Mouse (Mus musculus) c-Kit-positive CD71-negative TER-119-negative erythroid progenitor cells, embryonic 14.5 days (primary cell): ENCODE data around the gene Fam19a2.

ENCODE experiments used
- DNase-seq: peaks from one replicate; pipeline ENCODE4 v3.0.0-alpha.2; 2013; ENCODE audit warnings: low read depth

Fam19a2 gene

DNA sequence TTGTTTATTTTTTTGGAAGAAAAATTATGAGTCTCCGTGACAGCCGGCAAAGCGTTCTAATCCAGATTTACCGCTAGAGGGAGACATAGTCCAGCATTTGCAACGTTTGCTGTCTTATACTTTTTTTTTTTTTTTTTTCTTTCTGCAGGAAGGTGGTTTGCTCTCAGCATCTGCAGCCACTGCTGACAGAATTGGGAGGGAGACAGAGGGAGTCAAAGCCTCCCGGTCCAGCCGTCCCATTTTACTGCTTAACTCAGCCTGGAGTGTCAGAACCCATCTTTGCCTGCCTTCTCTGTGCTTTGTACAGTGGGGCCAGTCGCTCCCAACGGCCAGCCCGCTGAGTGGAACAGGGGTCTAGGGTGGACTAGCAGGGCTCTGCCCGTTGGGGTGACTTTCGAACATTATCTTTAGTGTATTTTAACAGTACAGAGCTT lies at the start of gene Fam19a2:
Fam19a2 (plus strand) TSS at position 121 of the 434 bp plus-strand sequence.
- DNase-seq: peak; percentile 60

DNA sequence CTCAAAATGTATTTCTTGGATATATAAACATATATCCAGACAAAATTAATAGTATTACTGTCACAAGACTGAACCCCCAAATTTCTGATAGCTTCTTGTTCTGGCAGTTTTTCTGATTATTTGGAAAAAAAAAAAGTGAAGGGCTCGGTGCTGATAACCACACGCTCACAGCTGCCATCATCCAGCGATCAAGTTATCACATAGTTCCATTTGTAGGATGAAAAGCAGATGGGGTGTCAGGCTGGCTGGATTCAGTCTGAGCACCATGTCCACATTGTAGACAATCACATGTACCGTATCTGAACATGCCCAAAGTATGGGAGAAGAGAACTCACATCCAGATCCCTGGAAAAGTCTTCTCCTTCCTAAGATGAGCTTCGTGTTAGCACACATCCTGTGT lies 41.0 kb upstream of the Fam19a2 start:
- DNase-seq: no peak

DNA sequence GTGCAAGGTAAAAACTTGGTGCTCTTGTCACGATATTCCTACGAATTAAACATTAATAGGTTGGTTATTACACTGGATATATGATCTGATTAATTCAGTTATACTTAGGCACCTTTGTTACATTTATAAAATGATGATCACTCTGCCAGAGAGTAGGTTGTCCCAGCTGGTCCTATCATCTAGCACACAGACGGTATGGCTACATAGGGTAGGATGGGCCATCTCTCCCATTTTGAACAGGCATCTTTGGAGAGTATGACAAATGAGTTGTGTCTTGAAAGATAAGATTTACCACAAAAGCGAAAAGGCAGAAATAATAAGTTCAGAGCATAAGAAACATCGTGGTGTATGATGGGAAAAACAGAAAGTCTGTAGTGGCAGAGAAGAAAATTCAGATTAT lies 34.4 kb upstream of the Fam19a2 start:
- no peak for DNase-seq

DNA sequence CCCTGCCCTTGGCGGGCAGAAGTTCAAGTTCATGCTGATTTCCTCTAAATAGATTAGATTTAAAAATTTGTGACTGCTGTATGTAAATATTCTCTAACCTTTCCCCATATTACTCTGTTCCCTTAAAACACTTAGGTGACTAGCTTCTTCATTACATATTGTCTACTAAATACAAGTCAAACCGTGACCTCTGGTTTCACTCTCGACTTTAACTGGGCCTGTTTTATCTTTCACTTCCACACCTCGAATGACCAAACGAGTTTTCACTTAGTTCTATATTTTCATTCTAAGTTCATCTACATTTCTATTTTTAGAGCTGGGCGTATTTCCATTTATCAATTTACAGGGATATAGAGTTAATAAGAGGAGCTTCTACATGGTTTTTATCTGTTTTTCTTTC lies 15.7 kb upstream of the Fam19a2 start:
- DNase-seq: no peak

DNA sequence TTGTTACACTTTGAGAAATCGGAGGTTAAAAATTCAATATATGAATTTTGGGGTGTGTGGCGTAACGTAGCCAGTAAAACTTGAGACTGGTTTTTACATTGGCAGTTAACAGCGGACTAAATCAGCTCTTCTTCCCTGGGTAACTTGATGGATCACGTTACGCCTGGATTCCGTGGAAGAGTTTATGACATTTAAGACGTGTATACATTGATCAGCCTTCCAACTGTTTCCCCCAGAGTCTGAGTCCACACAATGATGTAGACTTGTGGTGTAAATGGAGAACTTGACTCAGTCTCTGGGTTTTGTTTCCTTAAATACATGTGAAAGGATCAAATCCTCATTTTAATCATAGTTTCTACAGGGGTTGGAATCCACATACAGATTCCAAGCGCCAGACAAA lies 11.9 kb upstream of the Fam19a2 start:
- DNase-seq: no peak

DNA sequence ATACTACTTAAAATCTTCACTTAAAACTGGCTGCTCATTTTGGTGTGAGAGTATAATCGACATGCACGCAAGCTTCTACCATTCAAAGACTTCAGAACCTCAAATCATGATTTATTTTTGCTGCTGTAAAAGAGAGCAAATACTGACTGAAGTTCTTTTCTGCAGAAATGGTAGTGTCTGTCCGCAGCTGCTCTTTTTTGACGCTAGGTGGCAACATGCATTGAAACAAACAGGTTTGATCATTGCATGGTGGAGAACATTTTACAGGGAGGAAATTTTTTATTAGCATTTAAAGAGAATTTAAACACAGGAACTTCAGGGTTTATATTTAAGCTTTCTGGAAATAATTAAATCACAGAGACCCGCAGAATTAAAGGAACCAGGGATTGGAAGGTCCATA lies 9.5 kb upstream of the Fam19a2 start:
- DNase-seq: no peak

DNA sequence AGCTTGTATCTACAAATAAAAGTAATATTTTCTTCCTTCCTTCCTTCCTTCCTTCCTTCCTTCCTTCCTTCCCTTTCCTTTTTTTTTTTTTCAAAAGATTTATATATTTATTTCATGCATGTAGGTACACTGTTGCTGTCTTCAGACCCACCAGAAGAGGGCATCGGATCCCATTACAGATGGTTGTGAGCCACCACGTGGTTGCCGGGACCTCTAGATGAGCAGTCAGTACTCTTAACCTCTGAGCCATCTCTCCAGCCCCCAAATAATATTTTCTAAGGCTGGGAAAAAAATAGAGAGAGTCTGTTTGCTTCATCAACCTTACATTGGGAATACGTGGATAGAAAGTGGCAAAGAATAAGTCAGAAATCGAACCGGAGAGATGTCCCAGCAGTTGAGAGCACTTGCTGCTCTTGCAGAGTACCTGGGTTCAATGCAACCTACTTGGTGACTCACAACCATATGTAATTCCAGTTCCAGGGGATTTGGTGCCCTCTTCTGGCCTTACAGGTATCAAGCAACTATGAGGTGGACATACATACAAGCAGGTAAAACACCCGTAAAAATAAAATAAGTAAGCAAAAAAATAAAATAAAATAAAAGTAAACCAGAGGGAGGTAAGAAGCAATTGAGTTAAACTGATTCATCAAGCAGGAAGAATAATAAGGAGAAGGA lies 8.0 kb upstream of the Fam19a2 start:
- no peak for DNase-seq

DNA sequence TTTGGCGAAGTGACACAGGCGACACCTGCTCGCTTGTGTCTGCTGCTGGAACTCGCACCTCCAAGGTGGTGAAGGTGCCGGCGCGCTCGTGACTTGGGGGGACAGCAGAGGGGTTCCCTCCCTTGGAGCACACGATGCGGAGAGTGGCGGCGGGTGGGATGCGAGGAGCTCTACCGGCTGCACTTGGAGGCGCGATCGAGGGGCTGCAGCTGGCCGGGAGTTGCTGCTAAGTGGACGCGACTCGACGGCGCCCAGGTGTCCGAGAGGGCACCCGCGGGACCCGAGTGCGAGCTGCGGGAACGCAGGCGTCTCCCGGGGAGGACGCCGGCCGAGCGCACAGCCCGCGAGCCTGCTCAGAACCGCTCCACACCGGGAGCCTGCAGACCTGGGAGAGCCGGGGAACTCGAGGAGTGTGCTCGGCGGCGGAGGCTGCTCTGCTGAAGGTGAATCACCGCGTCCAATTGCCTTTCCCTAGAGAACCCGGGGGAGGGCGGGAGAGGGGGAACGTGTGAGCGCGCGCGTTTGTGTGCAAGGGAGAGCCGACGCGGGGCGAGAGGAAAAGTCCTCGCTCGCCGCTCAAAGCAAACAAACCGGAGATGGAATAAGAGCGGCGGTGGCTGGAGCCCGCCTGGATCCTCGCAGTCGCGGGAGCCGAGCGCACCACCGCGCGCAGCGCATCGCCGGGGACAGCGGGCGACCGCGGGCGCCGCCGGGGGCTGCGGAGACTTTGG lies 830 bp downstream of the Fam19a2 start:
- DNase-seq: no peak

DNA sequence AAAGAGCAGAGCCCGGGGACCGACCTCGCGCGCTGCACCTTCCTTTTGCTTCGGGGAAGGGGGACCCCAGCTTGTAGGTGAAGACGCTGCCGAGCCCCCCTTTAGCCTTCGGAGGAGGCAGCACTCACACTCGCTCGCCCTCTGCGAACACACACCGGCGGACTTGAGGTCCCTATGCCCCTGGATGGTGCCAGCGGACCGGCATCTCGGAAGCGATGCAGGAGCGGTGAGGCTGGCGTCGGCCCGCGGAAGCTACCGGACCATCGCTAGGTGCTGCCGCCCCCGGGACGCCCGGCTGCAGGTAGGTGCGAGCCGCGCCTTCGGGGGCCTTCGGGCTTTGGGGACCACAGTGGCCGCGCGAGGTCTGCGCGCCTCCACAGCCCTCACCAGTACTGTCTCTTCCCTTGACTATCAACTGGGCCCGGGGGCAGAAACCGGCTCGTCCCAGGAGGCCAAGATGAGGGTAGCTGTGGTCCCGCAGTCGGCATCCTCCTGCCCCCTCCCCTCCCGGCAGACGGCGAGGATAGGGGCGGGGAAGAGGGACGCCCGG lies 1.5 kb downstream of the Fam19a2 start:
- no peak for DNase-seq

DNA sequence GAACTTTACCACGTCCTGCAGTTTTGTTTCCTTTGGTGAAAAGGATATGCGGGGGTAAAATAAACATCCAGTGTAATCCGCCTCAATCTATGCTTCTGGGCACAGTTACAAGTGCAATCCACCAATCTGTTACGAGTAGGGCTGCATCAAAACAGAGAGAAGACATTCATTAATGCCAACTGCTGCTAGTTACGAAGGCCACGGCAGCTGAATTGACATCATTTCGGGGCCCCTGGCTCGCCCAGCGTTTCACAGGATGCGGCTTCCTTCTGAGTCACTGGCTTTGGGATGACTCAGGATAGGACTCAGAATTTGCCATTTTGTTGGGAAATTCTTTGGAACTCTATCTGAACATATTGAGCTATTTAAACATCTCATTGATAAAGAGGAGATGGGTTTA lies 4.8 kb downstream of the Fam19a2 start:
- no peak for DNase-seq

DNA sequence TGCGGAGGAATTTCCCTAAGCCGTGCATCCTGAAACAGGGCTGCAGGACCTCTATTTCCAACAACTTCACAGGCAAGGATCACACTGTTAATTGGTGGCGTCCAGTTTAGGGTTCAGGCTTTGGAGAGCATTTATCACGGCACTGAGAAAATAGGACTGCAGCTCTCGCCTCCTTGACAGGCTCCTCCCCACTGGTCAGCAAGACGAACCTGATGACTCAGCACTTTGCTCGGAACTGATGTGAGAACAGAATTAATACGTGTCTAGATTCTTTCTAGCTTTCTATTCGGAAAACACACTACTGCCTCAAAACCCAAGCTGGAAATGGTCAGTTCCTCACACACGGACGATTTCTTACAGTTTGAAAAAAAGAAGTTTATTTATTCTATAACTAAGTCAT lies 10.8 kb downstream of the Fam19a2 start:
- DNase-seq: no peak

DNA sequence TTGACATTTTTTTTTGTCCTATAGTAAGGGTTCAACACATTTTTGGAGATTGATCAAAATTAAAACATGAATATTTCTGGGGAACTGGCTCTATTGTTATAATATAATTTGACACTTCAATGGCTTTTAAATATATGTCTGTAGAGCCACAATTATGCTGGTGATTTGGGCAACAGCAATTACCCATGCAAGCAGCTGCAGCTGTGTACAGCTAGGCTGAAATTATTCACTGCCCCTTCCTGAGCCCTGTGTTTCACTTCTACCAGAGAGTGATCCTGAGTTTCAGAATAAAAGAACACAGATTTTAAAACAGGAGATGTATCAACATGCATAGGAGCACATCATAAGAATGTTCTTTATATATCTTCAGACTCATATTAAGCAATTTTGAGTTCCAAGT lies 43.5 kb downstream of the Fam19a2 start:
- no peak for DNase-seq

DNA sequence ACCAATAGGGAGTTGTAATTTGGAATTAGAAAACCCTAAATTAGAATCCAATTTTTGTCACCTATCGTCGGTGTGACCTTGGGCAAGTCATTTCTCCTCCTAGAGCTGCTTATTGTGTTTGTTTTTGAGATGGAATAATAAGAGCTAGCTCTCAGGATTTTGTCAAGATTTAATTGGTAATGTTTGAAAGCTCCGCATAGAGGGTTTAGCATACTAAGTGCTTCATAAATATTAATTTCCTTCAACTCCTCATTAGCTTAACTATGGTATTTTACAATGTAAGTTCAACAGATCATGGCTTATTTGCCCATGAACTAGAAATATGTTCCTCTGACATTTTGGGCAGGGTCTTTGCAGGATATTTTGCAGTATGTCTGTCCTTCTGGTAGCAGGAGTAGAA lies 62.5 kb downstream of the Fam19a2 start:
- no peak for DNase-seq

DNA sequence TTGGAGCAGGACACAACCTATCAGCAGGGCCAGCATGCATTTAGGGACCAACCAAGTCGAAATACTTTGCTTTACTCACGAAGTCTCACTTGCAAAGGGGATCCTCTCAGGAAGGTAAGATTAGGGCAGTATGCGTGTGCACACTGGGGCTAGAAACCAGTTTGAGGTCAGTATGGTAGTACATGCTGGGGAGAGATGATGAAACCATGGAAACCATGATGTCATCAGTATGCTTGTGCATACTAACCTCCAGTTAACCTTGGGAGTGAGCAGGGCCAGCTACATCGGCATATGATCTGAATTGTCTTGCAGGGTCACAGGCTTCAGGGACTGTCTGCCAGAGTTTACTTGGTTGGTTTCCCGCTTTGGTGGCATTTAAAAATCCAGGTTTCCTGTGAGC lies 77.5 kb downstream of the Fam19a2 start:
- no peak for DNase-seq

DNA sequence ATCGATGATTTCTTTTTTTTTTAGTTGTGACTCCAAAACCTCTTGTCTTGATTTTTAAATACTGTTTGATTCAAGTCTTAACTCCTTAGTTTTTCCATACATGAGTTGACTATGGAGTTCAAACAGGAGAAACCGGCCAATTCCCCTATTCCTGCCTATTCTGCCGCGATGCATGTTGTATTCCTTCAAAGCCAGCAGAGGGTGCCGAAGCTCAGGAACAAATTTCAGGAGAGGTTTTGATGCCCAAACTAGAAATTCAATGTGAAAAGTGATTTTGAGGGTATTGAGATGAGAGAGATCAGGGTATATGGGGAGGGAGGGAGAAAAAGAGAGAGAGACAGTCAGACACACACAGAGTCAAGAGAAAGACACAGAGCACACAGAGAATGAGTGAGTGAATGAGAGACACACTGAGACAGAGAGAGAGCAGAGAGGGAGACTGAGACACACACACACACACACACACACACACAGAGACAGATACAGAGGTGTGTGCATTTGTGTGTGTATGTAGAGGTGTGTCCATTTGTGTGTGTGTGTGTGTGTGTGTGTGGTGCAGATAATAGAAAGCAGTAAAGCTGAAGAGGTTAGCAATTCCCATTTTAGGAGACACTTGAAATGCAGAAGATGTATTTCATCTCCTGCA lies 78.9 kb downstream of the Fam19a2 start:
- DNase-seq: no peak

DNA sequence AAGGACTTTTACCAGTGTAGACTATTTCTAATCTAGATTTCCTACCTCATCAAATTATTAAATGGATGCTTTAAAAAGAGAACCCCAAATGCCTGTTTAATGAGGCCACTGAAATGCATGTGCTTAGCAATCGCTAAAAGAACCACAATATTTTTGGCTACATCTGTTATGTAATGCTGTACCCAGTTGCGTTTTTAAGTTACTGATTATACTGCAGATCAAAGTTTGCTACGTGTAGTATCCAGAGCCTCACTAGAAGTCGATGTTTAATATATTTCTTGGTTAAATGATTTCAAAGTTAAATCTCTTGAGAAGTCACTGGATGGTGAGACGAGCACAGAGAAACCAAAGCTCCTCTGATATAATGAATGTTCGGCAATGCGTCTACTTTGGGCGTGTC lies 82.5 kb downstream of the Fam19a2 start:
- DNase-seq: no peak

DNA sequence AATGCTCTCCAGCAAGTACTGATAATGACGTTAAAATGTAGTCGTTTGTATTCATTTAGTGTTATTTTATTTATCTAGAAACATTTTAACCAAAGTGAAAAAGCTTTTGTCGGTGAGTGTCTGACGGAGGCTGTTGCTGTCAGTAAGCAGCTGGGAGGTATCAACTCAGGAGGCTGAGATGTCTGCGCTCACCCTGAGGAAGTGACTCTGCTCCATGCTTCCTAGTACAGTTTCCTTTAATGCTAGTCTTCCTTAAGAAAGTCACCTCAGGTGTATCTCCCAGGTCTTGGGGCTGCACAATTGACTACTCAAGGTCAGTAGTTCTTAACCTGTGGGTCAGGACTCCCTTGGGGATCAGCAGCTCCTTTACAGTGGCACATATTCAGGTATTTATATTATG lies 89.9 kb downstream of the Fam19a2 start:
- no peak for DNase-seq

DNA sequence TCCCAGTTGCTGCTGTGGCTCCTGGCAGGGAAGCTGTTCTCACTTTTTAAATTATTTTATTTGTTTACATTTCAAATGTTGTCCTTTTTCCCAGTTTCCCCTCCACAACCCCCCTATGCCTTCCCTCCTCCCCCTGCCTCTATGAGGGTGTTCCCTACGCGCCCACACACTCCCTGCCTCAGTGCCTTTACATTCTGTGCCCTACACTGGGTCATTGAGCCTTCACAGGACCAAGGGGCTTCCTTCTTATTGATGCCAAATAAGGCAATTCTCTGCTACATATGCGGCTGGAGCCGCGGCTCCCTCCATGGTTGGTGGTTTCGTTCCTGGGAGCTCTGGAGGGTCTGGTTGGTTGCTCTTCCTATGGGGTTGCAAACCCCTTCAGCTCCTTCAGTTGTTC lies 93.2 kb downstream of the Fam19a2 start:
- DNase-seq: no peak

DNA sequence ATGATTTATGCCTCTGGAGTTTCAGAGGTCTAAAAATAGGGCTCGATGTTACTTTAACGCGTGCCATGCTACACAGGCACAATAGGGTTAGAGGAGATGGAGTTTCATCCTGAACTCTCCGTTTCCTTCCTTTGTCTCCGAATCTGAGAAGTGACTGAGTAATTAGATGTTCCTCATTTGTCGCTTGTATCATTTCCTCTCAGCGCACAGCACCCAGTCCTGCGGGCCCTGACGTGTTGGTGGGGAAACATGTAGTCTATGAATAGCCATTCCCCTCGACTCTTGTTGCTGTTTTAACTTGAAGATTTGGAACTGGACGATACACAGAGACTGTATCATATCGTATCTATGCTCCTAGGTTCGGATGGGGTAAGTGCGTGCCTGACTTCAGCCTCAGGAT lies 96.7 kb downstream of the Fam19a2 start:
- DNase-seq: peak; percentile 9

DNA sequence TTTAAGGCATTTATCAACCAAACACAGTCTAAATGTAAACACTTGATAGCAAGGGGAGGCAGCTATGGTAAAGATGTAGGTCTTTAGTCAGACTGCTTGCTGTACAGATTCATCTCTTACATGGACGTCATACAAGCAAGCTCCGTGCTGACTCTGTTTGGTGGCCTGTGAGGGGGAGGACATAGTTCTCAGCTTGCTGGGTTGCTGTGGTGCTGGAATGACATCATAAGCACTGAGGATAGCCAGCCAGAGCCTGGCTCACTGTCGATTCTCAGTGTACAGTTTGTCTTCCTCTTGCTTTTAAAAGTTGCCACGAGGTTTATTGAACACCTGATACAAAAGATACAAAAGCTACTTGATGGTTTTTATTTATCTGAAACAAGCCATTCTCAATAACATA lies 100.8 kb downstream of the Fam19a2 start:
- DNase-seq: no peak

DNA sequence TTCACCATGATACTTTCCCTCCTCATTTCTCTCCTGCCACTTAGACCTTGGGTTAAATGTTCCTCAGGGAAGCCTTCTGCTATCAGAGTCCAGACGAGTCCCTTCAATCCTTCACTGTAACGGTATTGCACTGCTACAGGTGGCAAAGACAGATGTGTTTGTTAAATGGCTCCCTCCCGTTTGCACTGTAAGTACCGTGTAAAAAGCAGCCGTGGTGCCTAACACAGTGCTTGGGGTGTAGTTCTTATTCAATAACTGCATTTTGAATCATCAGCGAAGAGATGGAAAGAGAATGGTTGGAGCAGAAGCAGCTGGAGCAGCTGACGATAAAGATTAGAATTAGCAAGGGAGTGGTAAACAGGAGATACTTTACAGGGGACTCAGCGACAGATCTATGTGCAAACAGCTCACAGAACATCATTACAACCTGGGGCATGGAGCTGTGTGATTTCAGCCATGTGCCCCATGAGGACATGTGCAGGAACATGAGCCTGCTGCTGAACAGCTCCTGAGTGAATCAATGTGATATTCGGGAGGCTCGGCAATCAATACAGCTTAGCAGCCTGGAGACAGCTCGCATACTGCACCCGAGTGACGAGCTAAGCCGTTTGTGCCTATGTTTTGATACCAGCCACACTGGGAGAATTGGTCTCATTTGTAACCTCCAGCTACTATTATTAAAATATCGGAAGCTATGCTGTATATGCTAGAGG lies 103.5 kb downstream of the Fam19a2 start:
- no peak for DNase-seq

DNA sequence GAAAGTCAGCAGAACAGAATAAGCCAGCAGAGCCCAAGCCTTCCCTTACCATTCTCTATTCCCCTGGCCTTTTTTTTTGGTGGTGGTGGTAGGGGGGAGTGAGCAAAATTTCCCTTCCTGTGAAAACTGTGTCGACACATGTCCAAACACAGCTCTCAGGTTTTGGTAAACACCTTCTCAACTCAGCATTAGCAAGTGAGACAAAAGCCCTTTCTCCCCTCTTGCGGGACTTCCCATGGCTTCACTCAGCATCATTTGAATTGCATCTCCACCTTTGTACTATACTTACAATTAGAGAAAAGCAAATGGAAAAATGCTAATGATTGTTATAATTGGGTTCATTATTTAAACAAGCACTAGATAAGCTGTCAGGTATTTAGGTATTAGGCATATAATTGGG lies 119.5 kb downstream of the Fam19a2 start:
- no peak for DNase-seq

DNA sequence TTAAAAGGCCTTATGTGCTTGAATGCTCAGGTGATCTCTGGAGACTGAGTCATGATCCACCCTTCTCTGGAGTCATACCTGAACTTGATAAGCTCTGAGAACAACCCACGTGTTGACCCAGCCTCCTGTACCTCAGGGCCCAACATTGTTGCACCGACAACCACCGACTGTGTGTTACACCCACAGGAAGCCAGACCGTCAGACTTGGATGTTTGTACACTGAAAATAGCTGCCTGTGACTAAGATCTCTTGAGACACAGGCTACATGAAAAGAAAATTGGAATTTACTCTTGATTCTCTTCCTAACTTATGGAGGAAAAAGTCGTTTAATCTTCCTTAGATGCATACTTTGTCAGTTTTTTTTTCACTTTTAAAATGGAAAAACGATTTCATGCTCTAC lies 121.8 kb downstream of the Fam19a2 start:
- no peak for DNase-seq
